Mouse (Mus musculus) Muller cell, postnatal 12 days (primary cell): Measurements from ENCODE around the gene Crybg3.

Experiments used
- DNase-seq: peaks from one replicate; pipeline ENCODE4 v3.0.0-alpha.2; 2015; ENCODE audit errors: inconsistent ontology term

The Crybg3 gene

DNA sequence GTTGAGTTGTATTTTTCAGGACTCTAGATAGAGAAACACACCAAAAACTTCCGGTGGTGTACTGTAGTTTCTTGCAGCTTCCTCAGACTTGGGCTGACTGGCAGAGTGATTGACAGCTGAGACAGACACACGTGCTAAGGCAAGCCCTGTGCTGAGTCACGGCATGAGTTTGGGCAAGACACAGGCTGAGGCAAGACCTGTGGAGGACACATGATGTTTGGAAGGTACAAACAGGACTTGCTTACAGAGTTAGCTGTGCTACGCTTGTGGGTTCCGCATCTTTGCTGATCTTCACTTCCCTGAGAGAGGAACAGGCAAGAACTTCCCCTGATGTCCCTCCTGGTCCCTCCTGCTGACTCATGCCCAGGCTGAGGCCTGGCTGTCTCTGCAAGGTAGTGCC lies 17.3 kb downstream of the Crybg3 start:
- no peak for DNase-seq

DNA sequence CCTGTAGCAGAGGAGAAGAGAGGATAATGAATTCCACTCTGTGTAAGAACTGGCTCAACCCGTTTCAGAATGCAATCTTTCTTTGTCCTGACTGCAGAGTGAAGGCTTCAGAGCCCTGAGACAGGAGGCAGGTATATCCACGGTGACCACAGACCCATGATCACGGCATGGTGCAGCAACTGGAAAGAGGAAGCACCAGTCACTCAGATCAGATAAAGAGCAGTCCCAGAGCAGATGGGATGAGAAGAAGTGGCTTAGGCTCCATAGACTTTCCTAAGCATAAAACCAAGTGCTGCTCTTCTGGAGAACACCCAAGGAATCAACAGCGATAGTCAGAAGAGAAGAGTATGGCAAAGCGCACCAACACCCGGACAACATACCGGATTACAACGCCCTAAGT lies 21.5 kb downstream of the Crybg3 start:
- no peak for DNase-seq

DNA sequence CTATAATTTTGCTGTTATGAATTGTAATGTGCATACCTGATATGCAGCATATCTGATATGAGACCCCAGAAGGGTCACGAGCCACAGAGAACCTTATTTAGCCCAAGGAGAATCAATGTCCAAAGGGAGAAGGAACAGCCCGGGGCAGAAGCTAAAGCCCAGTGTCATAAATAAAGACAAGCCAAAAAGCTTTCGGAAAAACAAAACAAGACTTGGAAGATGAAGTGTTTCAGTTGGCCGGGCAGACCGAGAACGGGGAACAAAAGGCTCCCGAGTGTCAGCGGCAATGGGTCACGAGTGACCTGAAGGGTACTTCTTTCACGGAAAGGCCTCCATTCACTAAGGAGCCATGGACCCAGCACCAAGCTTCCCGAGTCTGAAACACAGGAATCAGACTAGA lies 26.8 kb downstream of the Crybg3 start:
- no peak for DNase-seq

DNA sequence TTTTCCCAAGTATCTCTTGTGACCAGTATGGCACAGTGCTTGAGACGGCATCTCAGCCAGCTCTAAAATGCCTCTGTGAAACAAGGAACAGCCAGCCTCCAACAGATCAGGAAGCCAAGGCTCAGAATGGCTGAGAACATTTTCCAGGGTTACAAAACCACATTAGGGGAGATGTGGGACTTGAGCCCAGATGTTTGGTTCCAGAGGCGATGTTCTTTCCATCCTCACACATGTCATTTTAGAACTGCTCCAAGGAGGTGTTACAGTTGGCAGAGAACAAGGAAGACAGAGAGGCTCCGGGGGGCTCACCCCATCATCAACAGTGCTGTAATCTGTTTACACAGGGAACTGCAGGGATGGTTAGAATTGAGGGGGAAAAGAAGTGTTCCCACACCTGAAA lies 28.1 kb downstream of the Crybg3 start:
- no peak for DNase-seq

DNA sequence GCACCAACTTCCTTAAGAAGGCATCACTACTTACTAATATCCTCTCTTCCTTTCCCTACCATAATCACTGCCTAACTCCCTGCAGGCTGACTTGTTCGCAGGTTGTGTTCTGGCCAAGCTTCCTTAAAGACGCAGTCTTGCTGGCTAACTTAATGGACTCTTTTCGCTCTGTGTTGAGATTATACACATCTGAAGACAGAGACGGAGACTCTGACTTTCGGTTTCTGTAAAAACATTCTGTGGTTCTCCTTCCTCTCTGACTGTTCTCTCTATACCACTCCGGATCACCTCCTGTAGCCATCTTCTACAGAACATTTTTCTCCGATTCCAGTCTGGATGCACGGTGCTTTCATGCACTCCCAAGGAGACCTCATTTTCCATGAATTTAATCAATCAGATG lies 30.0 kb downstream of the Crybg3 start:
- no peak for DNase-seq

DNA sequence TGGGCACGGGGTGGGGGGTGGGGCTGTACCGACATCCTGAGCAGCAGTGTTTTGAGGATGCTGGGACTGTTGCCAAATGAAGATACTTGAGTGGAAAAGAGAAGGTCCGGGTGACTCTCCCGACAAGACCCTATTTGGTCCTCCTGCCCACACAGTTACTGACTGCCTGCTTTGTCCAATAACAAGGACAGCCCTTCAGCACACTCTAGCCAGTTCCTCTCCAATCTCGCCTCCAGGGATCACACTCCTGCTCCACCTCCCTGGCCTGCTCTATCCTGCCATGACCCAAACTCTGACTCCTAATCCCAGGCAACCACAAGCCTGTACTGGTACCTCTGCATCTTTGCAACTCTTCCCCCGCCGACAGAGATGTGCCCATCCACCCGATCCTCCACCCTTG lies 30.9 kb downstream of the Crybg3 start:
- no peak for DNase-seq

DNA sequence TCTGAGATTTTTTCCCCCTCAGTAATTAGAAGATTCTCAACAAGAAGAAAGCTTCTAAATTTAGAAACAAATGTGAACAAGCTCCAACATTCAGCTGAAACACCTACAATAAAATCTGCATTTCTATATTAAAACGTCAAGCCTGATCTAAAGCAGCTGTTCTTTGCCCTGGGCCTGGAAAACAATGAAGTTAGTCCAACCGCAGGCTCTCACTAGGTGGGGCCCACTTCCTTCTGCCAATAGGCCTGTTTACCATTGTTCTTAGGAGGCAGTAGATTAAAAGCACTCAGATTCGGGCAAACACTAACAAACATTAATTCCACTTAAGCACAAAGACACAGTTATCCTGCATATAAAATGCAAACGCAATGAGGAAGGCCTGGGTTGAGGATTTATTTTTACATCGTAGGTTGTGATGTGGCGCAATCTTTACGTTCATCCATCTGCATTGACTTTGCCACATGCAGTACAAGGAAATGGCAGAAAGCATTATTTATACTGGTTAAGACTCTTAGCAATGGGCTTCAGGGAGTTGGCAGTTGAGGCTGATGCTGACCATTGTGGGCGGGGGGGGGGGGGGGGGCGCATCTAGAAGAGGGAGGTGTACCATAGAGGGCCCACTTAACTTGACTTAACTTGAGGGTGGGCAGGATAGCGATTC lies 32.9 kb downstream of the Crybg3 start:
- DNase-seq, result no peak

DNA sequence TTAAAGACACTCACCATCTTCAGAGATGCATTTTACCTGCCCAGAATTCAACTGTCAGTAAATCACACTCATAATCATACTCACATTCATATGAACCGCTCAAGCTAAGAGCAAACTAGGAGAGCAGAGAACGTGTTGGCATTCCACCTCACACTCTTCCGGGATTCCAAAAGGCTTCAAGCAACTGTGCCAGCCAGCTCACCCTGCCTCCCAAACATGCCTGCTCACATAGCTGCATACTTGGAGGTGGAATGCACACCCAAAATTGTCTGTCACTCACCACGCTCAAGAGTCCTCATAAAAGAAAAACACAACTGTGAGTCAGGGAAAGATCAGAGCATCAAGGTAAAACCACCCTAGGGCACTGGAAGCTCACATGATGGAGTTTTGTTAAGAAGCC lies 34.3 kb downstream of the Crybg3 start:
- DNase-seq, result no peak

DNA sequence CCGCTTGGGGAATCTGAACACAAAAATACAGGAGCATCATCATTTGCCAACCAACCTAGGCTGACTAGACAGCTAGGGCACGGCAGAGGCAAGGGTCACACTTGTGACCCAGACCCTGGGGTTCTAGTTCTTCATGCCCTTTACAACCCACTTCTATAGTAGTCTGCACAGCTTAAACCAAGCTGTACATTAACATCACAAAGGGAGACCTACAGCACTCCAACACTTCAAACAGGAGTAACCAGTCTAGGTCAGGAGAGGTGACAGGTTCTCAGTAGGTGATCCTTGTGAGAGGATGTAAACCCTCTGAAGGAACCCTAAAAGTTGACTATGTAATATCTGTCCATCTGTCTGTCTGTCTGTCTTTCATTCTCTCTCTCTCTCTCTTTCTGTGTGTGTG lies 35.1 kb downstream of the Crybg3 start:
- no peak for DNase-seq

DNA sequence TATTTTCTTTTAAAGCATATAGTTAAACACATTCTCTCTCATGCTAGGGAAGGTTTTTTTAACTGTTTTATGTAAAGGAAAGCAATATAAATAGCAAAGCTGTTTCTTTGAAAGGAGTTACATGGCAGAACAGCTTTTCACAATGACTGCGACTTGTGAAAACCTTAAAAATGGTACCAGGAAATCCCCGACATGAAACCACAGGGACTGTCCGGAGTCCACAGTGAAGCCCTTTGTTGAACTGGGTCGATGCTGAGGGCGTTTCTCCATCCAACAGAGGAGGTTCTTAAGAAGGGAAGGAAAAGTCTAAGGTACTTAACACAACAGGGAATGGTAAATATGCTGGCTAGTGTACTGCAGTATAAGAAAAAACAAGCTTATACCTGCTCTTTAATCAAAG lies 36.8 kb downstream of the Crybg3 start:
- DNase-seq, result no peak

DNA sequence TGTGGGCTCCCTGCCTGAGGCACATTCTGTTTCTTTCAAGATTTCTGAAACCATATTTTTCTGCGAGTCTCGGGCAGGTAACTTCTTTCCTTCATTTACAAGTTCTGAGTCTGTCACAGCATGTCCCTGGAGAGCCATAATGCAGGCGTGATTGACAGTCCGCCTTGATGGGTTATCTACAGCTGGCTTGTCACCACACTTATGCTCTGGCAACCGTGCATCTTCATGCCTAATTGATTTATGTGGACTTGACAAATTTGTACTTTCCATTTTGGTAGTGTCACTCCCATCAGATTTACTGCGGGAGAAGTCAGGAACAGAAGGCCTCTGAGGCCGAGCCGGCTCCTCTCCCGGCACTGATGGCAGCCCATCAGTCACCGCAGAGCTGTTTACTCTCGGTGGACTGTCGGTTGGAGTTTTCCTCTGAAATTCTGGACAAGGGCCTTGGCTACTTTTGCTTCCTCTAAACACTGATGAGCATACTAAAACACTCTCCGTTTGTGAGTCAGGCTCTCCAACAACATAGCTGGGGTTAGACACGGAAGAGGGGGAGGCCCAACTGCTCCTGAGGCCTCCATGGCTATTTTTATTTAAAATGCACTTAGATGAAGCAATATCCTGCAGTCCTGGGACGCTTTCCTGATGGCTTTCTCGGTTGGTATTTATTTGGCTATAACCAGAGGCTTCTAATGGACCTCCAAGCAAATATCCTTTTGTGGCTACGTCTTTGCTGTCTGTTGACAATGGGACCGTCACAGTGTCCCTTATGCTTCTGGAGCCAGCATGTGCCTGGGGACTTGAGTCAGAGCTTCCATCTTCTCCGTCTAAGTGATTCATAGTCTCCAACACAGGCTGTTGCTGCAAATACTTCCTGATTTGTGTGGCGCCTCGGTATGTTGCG lies 41.2 kb downstream of the Crybg3 start:
- DNase-seq, result no peak

DNA sequence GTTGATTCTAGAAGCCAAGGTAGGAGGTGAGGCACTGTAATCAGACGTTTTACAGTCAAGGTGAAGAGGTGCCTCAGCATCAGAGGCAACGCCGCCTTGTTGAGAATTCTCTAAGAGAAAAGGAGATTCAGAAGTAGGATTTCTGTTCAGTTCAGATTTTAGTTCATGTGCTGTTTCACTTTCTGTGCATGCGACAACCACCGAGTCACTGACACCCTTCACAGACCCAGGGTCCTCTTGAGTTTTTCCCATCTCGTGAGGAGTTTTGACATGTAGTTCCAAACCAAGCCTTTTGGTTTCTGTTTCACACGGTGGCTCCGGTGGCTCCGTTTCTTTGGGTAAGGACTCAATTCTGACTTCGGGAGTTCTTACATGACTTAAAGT lies 41.9 kb downstream of the Crybg3 start:
- no peak for DNase-seq

DNA sequence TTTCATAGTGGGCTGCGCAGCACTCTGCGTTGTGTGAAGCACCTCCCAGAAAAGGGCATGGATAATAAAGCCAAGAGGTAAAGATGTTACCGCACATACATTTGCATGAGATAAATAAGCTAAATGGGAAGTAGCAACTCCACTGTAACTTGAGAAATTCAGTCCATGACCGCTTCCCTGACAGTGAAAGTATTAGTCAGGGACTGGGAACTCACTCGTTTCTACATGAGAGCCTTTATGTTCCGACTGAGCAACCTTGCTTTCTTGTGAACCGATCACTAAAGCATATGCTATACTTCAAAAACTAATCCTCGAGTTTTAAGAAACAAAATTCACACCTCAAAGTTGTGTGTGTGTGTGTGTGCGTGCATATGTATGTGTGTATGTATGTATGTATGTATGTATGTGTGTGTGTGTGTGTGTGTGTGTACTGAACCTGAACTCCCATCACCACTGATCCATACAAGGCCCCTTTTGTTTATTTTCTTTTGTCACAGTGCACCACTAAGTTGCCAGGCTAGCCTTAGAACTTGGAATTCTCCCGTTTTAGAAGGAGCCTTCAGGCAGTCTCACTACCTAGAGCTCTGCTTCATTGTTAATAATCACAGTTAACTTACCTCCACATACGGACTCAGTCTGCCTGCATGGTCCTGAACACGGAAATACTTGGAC lies 47.2 kb downstream of the Crybg3 start:
- DNase-seq, result no peak

DNA sequence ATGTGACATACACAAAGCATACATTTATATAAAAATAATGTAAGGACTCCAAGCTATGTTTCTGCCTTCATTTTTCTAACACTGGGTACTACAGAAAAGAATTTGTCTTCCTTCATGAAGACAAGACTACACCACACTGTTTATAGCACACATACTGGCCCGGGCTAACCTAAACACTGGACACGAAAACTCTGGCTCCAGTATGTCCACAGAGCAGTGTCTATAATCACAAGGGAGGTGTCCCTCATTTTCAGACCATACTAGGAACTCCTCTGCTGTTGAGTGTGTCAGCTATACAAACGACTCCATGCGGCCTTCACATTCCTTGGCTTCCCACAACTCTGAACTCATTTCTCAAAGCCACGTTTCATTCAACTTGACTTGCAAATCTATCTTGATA lies 49.3 kb downstream of the Crybg3 start:
- no peak for DNase-seq

DNA sequence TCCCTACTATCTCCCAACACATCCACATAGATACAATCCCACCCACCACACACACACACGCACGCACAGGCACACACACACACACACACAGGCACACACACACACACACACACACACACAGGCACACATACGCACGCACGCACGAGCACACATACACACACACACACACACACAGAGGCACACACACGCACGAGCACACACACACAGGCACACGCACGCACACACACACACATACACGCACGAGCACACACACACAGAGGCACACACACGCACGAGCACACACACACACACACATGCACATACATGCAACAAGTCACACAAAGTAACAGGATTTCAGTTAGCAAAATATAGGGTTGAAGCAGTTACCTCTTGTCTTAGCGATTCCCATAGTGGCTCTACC lies 51.1 kb downstream of the Crybg3 start:
- no peak for DNase-seq

DNA sequence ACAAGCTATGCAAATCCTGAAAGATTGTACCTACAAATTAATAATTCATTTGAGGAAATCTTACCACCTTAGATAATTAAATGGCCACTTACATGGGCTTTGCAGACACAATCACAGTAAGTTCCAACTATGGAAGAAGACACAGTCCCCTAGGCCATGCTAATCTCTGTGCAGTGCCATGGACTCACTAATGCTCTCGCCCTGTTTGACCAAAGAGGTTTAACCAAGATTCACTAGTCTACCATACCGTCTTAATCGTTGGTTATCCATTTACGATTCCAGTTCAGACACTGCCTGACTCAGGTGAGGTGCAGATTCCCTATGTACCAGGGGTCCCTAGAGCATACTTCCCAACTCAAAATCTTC lies 52.2 kb downstream of the Crybg3 start:
- DNase-seq, result no peak

DNA sequence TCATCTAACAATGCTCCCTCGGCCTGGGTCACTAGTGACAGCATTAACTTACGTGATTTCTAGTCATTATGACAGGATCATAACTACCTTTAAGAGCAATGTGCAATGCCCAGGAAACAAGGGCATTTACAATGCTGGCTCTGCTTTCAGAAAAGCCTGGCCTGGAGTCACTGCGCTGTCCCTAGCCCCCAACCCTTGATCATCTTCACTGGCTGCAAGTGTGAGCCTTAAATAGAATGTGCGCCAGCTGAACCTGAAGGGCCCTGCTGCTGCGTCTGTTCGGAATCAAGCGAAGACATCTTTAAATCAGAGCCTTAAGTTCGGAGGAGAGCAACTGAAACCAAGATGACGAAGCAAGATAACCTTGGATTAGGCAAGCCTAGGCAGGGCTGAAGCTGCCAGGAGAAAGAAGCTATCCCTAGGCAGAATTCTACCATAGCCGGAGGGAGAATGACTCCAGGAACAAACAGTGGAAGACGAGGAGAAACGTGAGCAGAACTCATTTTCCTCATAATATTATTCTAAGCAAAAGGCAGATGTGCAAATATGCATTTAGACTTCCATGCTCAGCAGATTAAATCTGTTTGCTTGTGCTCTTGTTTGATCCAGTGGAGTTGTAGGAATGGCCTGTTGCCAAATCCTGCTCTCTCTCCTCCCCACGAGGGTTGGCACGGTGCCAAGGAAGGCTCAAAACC lies 52.7 kb downstream of the Crybg3 start:
- peak; percentile 60 for DNase-seq

DNA sequence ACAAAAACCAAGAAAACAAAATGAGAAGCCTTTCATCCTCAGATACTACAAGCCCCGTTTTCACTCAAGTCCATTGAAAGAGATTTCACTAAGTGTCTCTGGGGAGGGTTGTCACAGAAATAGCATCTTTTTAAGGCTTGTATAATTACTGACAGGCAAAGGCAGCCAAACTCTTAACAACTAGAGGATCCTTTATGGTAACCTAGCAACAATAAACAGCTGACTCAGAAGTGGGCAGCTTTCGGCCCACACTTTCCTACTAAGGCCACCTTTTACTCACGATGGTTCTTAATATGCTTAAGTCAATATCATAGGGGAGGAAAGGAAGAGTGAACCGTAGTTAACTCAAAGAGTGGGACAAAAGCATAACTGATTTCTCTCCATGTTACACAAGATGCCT lies 53.3 kb downstream of the Crybg3 start:
- no peak for DNase-seq

DNA sequence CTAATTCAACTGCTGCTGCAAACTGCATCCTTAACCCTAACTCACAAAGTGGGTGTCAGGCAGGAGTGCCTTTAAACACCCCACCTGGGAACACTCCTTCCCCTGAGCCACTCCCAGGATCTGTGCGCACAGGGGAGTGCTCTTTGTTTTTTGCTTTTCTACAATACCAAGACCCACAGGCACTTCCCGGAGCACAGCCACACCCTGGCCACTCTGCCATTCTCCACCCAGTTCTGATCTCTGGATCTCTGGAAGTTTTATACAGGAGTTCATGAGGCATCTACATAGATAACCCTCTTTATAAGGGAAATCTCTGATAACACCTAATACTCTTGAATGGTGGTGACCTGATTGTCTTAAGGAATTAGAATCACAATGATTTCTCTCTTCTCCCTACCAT lies 55.4 kb downstream of the Crybg3 start:
- no peak for DNase-seq

DNA sequence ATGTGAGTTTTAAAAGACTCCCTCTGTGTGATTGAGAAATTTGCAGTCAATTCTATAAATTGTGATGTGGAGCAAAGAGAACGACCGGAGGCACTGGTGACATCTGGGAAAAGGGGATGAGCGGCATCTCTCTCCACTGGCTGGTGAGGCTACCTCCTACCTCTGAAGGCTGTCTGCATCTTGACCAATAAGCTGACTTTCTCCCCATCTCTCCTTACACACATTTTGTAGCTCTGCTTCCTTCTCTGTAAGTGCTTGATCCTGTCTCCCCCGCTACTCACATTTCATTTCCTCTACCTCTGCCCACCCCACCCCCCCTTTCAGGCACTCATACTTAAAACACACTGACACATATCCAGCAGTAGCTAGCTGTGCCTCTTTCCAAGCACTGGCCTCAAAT lies 59.4 kb downstream of the Crybg3 start:
- no peak for DNase-seq

DNA sequence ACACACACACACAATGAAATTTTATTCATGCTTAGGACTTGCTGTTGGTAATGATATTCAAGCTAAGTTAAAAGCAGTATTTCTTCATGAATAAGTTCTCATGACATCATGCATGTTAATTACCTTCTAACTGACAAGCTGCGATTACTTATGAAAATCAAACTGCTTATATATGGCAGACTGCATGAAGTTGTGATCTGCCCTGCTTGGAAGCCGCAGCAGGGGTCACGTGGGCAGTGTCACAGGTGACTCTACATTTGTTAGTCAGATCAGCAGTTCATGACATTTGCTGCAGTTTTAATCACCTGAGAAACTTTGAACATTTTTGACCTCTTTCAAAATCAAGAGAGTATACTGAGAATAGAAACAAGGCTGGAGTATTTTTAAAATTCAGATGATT lies 59.8 kb downstream of the Crybg3 start:
- DNase-seq, result no peak

DNA sequence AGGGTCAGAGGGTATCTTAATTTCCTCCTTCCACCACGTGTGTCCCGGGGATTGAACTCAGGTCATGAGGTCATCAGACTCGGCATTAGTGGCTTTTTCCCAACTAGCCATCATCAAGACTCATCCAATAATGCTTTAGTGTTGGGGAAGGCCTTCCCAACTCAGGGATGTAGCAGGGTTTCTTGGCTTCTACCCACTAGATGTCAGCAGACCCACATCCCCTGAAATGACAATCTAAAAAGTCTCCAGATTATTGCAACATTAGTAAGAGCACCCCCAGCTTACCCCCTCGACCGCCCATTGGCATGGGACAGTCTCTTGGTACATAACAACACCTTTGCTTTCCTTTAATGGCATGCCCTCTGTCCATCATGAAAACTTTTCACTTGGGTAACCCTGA lies 65.1 kb downstream of the Crybg3 start:
- DNase-seq, result no peak
